Mouse (Mus musculus): ENCODE results near the gene Adam15.

- TF ChIP-seq POLR2A (IDR thresholded peaks at IDR 0.05; ENCODE audit: borderline replicate concordance, extremely low read depth, insufficient read depth, insufficient read length, poor library complexity, severe bottlenecking) (no peak), CTCF (IDR thresholded peaks at IDR 0.05; ENCODE audit: borderline replicate concordance, extremely low read depth, insufficient read depth, insufficient read length) (no peak)
These were observed 31.4 kb upstream of the Adam15 start for GRCm38 (mm10) chr3:89381233-89381632.

Measured in brain, embryonic 14.5 days (tissue).